Mouse (Mus musculus) spleen, adult 2 months (tissue): ENCODE results near the gene Bmyc. TPM values are rescaled to one million over a fixed set of nuclear protein-coding genes. Genes with fewer than 3 reads are reported as not detected.
A peak's percentile ranks its signal among the peaks of the same experiment; 100 is the strongest.

ENCODE experiments used
- DNase-seq, 2 experiments: peaks; one replicate each; pipeline versions ENCODE4 v3.0.0 to v3.0.0-alpha.2; 2012 to 2021; ENCODE audit warnings: low spot score in 2 of 2, low read depth in 1 of 2
- H3K27ac ChIP-seq: fragments of 200-500 bp; 2 replicates; pipeline ENCODE4 v1.5.1; 2012; ENCODE audit warnings: low read length, inconsistent platforms; ENCODE audit not compliant: insufficient read depth
- H3K27me3 ChIP-seq: fragments of 200-500 bp; 2 replicates; pipeline ENCODE4 v1.6.1; 2012; ENCODE audit warnings: mild to moderate bottlenecking, moderate library complexity, low read length, inconsistent platforms; ENCODE audit not compliant: control insufficient read depth, insufficient read depth
- H3K36me3 ChIP-seq: fragments of 200-500 bp; 2 replicates; pipeline ENCODE4 v1.6.1; 2012; ENCODE audit warnings: mild to moderate bottlenecking, low read length, inconsistent platforms; ENCODE audit not compliant: control insufficient read depth, insufficient read depth
- H3K4me1 ChIP-seq: fragments of 200-500 bp; 2 replicates; pipeline ENCODE4 v1.6.1; 2011; ENCODE audit warnings: inconsistent platforms; ENCODE audit not compliant: control insufficient read depth, insufficient read depth, insufficient read length
- H3K4me3 ChIP-seq: fragments of 200-500 bp; 2 replicates; pipeline ENCODE4 v1.5.1; 2011; ENCODE audit warnings: mild to moderate bottlenecking, inconsistent platforms; ENCODE audit not compliant: insufficient read depth, insufficient read length; ENCODE audit errors: extremely low read depth
- CTCF ChIP-seq: fragments of 200-500 bp; IDR thresholded peaks from 2 replicates; pipeline ENCODE4 v1.5.1; 2011; ENCODE audit warnings: mild to moderate bottlenecking, inconsistent platforms; ENCODE audit not compliant: insufficient read depth, insufficient read length, insufficient replicate concordance; ENCODE audit errors: extremely low read depth
- POLR2A ChIP-seq: fragments of 200-500 bp; IDR thresholded peaks from 2 replicates; pipeline ENCODE4 v1.6.1; 2011; ENCODE audit warnings: low read depth, low read length, inconsistent platforms
- WGBS: fragments of 180-500 bp; shearing (Covaris S2); methylation state at CpG from one replicate; pipeline ENCODE4 v1.1.7; 2018; 5-methylcytosine and 5-hydroxymethylcytosine counted together
- polyA plus RNA-seq: library from polyadenylated mRNA; depleted of rRNA; stranded (reverse); fragments of >200 nt; gene quantifications from 2 replicates; pipeline ENCODE4 v1.2.3, GENCODE M21; 2012; rRNA removed

The Bmyc gene
- polyA plus RNA-seq, result 55.3 and 83.7 TPM in 2 replicates

DNA sequence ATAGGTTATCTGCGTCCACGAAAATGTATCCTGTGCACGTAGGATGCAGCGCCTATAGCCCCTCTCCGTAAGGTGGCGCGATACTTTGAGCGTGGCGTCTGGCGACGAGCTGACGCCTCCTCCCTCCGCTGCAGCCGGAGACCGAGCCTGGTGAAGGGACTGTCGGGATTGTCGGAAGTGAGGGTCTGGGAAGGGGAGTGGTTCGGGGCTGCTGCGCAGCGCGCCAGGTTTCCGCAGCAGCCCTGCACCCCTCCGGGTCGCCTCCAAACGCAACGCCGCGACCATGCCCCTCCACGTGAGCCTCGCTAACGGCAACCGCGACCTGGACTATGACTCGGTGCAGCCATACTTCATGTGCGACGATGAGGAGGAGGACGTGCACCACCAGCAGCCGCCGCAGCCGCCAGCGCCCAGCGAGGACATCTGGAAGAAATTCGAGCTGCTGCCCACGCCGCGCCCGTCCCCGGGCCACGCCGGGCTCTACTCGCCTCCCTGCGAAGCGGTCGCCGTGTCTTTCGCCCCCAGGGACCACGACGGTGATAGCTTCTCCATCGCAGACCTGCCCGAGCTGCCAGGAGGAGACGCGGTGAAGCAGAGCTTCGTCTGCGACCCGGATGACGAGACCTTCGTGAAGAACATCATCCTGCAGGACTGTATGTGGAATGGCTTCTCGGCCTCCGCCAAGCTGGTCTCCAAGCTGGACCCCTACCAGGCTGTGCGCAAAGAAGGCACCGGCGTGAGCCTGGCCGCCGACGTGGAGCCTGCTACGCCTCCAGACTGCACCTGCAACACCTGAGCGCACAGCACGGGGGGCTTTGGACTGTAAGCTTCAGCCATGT lies at the start of gene Bmyc:
TSS of gene Bmyc (plus strand) at position 97 of the 839 bp plus-strand sequence.
- H3K4me3 ChIP-seq, result peak within 1 kb of the TSS; percentile 77
- H3K27ac ChIP-seq, result peak within 1 kb of the TSS; percentile 69
- peaks cover 7% of the 10 kb centered on the region for H3K4me1 ChIP-seq
- WGBS, result under 1% methylated on average over 78 of the region's 78 CpGs
- no peaks in the 10 kb centered on the region for H3K27me3 ChIP-seq
- DNase-seq, result peak; percentile 46 to 68
- peak; percentile 25; the same call in 1 of the 2 replicates for TF ChIP-seq CTCF
- no peak for TF ChIP-seq POLR2A
- H3K36me3 ChIP-seq, result no peaks in the 10 kb centered on the region

DNA sequence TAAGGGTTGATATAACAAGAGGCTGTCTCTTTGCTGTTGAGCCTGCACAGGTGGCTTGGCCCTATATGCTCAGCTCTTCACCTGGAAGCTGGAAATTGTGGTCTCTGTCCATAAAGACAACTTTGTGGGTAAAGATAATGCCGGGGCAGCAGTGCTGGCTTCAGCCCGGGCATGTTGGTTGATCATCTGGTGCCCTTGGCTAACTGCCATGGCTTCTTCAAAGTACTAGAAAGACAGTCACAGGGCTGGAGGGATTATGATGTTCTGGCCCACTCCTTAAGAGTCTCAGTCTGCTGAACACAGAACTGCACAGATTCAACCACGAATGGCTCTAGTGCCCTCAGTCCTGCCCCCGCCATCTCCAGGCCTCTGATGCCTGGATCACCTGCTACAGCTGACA lies 49.3 kb upstream of the Bmyc start:
- no peak for TF ChIP-seq POLR2A
- no peak for TF ChIP-seq CTCF
- 65% methylated on average over 4 of the region's 4 CpGs for WGBS

DNA sequence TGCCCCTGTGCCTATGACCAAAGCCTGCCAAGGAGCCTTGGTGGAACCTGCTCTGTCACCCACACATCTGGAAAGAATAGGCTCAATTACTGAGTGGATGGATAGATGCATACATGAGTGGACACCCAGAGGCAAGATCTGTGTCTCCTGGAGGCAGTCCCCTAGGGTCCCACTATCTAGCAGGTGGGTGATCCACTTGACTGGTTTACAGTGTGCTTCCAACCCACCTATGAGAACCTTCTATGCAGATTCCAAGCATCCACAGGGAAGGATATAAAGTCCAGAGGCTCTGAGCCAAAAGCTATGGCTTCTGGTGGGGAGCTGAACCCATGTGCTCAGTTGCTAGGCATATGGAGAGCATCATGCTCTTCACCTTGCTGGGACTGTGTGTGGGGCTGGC lies 48.9 kb upstream of the Bmyc start, which contains the start of gene Lcn5:
TSS of gene Lcn5 (plus strand) at position 301 of the 400 bp plus-strand sequence.
- no peaks in the 10 kb centered on the region for H3K36me3 ChIP-seq
- H3K27ac ChIP-seq, result no peak within 1 kb of the TSS
- H3K4me1 ChIP-seq, result no peaks in the 10 kb centered on the region
- H3K4me3 ChIP-seq, result no peak within 1 kb of the TSS
- no peak for DNase-seq
- H3K27me3 ChIP-seq, result no peaks in the 10 kb centered on the region
- TF ChIP-seq CTCF, result no peak
- no peak for TF ChIP-seq POLR2A

More for the DNA sequence above, 49.3 kb upstream of the Bmyc start:
- DNase-seq, result no peak
- no peak overlapping the region for H3K4me3 ChIP-seq
- no peaks in the 10 kb centered on the region for H3K4me1 ChIP-seq
- no peaks in the 10 kb centered on the region for H3K36me3 ChIP-seq
- H3K27ac ChIP-seq, result no peak overlapping the region
- H3K27me3 ChIP-seq, result no peaks in the 10 kb centered on the region

DNA sequence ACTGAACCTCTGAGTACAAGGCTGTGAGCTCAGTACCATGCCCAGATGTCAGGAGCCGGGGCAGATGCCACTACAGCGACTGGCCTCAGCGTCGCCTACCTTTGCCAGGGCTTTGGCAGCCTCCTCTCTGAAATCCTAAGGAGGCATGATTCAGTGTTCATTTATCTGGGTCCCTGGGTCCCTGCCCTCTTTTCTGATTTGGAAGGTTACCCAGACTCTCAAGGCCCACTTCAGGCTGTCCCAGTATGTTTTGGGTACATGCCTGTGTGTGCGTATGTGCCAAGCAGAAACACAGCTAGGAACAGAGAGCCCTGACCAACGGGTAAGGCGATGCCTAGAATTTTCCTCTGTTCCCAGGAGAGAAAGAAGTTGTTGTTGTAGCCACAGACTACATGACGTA lies 46.3 kb upstream of the Bmyc start:
- no peak for TF ChIP-seq CTCF
- TF ChIP-seq POLR2A, result no peak
- Histone ChIP-seq H3K36me3 (no peaks in the 10 kb centered on the region), H3K27me3 (no peaks in the 10 kb centered on the region), H3K4me3 (no peak overlapping the region), H3K4me1 (no peaks in the 10 kb centered on the region), H3K27ac (no peak overlapping the region)
- DNase-seq, result no peak
- WGBS, result 93% methylated on average over 8 of the region's 8 CpGs

DNA sequence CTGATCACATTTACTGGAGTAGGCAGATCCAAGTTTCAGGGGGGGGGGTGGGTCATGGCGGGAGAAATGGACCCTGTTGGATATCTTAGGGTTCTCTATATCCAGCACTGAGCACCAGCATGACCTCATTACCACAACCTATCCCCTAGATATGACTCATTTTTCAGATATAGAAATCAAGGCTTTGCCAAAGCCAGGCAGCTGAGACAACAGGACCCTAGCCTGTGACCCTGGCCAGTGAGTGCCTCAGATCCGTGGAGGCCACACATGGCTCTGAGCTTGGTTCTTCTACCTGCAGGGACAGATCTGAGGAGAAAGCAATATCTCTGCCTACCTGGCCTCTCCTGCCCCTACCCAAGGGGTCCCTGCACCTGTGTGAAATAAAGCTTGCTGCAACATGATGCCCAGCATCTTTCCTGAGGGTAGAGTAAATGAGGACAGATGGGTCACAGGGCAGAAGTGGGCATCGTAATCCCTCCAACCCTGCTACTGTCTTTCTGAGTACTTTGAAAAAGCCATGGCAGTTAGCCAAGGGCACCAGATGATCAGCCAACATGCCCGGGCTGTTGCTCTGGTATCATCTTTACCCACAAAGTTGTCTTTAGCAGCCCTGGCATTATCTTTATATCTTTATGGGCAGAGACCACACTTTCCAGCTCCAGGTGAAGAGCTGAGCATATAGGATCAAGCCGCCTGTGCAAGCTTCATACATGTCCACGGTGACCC lies 45.1 kb upstream of the Bmyc start:
- no peaks in the 10 kb centered on the region for H3K36me3 ChIP-seq
- no peaks in the 10 kb centered on the region for H3K27me3 ChIP-seq
- H3K4me1 ChIP-seq, result no peaks in the 10 kb centered on the region
- TF ChIP-seq CTCF, result no peak
- TF ChIP-seq POLR2A, result no peak
- no peak for DNase-seq
- H3K27ac ChIP-seq, result no peak overlapping the region
- H3K4me3 ChIP-seq, result no peak overlapping the region
- WGBS, result 77% methylated on average over 6 of the region's 6 CpGs

DNA sequence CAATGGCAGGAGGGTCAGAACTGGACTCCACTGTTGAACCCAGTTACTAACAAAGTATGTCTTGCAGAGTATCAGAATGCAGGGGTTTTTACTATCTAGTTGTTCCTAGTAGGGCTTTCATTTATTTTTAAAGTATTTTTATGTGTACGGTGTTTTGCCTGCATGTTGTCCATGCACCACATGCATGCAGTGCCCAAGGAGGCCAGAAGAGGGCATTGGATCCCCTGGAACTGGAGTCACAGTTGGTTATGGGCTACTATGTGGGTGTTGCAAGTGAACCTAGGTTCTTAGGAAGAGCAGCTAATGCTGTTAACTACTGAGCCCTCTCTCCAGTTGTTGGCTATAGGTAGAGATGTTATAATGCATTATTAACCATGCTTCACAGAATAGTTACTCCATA lies 43.0 kb upstream of the Bmyc start:
- H3K27ac ChIP-seq, result no peak overlapping the region
- no peaks in the 10 kb centered on the region for H3K36me3 ChIP-seq
- WGBS, result 23% methylated on average over 1 of the region's 1 CpGs
- DNase-seq, result peak; percentile 2 to 24
- no peak overlapping the region for H3K4me3 ChIP-seq
- H3K4me1 ChIP-seq, result no peaks in the 10 kb centered on the region
- TF ChIP-seq POLR2A (no peak), CTCF (0 out of 2 replicates have a peak, but pooled peaks have one; percentile 28)
- no peaks in the 10 kb centered on the region for H3K27me3 ChIP-seq
